Mouse (Mus musculus) cerebellum, adult 18-20 months (tissue): ENCODE measurements around the gene Ambra1.

Source experiments
- DNase-seq, 2 experiments: peaks; one replicate each; pipeline ENCODE4 v3.0.0; 2021

Gene Ambra1

DNA sequence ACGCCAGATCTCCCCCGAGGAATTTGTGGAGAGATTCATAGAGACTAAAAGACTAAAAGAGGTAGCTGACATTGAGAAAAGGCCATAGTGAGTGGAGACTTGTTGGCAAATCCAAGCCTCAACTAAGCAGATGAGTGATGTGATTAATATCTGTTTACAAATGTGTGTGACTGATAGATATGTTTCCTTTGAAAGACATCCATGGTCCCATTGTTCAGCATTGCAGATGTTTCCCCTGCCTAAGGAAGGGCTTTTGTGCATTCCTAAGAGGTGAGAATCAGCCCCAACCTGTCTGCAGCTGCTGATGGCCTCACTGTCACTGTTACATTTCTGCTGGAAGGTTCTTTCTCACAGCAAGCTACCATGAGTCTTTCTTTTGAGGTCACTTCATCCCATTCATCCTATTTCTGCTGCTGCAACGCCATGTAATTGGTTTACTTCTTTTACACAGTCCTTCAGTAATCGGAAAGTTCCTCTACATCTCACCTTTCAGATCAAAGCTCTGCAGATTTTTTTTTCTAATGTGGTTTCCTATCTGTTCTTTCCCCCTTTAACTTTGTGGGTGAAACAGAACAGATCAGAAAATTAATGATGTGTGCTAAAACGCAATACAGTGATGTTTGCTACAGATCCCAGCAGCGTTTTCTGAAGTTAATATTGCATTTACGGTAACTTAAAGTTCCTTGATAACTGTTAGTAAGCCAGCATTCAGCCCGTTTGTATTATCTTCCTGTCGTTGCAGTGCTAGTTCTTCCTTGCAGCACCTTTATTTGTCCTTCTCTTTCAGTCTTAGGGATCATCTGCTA lies 146.3 kb downstream of the Ambra1 start:
- DNase-seq: no peak

DNA sequence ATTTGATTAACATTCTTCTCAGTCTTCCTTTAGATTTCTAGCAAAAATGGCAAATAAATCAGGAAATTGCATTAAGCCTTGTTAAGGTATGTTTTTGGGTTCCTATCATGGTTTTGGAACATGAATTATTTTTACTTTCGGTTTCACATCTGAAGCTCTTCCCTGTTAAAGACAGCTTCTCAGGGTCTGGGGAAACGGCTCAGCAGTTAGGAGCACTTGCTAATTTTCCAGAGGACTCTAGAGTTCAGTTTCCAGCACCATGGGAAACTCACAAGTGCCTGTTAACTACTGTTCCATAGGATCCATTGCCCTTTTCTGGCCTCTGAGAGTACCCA lies 146.8 kb downstream of the Ambra1 start:
- no peak for DNase-seq

DNA sequence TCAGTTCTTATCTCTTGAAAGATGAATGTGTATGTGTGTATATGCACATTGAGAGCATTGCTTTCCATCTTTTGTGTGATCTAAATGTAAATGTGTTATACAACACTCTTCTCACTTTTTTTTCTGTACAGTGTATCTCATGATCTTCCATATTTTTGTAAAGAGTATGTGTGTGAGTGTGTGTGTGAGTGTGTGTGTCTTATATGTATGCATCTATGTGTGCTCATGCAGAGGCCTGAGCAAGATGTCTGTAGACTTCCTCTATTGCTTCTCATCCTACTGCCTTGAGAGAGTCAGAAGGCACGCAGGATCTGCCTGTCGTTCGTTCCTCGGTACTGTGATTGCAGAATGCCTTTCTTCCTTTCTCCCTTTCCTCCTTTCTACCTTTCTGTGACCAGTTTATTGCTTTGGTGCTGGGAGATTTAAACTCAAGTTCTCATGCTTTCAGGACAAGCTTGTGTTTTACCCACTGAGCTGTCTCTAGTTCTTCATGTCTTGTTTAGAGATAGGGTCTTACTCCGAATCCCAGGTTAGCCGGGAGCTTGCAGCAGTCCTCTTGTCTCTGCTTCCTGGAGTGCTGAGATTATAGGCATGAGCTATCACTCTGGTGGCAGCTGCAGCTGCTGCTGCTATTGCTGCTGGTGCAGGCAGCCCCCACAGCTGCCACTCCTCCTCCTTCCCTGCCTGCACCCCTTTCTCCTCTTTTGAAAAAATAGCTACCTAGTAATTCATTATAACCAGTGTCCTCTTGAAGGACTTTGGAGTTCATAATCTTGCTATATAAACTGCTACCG lies 148.7 kb downstream of the Ambra1 start:
- DNase-seq: no peak

DNA sequence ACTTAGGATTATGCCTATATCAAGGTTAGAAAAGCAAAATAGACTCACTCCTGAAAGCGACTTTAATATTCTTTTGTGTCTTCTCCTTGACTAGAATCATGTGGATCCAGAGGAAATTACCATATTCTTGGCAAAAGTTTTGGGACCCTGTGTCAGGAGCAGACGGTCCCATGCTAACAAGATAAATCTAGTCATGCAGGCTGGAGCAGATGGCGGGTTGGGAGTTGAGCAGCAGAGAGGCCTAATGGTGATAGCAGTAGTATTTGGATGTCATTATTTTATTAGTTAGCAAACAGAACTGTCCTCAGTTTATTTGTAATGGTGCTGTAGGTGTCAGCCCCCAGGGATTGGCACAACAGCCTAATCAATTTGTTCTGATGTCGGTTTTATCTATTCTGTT lies 154.0 kb downstream of the Ambra1 start:
- DNase-seq: peak in 1 of 2 experiments; percentile 49

DNA sequence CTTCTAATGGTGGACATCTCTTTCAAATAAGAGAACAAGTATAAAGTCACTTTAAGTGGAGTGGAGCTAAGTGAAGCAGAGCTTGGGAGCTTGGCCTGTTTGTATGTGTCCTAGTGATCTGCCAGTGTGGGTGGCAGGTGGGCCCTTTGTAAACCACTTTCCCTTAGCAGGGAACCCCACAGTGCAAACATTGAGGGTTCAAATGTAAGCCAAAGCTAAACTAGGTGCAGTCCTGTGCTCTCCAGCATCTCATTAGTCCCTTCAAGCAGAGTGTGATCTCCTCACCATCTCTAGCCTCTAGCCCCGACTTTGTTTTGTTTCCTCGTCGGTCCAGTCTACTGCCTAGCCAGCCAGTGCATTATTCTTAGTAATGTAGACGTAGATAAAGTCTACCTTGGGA lies 154.7 kb downstream of the Ambra1 start:
- DNase-seq: no peak

DNA sequence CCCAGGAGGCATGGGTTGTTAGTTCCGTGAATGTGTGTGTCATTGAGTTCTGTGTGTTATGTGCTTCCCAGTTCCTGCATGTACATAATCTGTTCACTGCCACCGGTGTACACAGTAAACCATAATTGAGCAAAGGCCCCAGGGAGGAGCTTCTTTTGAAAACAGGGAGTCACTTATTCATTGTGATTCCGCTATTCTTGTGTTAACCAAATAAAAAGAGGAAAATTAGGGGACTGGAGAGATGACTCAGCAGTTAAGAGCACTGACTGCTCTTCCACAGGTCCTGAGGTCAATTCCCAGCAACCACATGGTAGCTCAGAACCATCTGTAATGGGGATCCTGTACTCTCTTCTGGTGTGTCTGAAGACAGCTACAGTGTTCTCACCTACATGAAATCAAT lies 164.8 kb downstream of the Ambra1 start:
- DNase-seq: no peak

DNA sequence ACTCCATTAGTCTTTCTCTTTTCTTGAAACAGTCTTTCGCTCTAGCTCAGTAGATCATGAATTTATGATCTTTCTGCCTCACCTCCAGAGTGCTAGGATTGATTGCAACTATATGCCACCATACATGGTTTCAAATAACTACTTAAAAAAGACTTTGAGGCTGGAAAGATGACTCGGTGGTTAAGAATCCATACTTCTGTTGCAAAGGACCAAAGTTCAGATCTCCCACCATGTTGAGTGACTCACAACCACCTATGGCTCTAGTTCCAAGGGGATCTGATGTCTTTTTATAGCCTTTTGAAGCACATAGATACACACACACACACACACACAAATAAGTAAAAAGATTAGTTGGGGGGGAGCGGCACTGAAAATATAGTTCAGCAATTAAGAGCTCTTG lies 165.5 kb downstream of the Ambra1 start:
- no peak for DNase-seq

DNA sequence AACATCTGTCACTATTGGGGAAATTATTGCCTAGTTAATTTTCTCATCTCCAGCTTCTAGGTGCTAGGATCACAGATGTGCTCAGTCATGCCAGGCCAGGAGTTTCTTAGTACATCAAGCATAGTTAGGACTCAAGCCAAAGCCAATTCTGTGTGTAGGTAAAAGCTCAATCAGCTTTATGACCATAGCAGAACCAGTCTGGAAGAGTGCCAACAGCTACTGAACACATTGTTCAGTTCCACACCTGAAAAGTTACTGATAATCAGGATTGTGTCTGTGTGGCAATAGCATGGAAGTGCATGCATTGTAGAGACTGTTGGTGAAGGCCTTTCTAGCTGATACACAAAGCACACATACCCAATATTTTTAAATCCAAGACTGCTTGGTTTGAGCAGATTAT lies 168.0 kb downstream of the Ambra1 start:
- no peak for DNase-seq

DNA sequence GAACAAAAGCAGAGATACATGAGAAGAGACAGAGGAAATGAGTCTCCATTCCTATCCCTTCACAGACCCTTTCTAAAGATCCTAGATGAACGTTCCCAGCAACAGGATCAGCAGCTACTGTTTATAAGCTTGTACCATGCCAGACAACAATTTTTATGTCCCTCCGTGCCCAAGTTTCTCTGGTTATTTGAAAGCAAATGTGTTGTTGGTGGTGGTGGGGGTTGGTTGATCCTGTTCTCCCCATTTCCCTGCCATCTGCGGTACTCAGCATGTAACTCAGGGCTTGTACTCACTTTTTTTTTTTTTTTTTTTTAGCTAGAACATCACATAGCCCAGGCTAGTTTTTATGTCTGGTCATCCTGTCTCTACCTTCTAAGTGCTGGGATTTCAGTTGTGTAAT lies 169.2 kb downstream of the Ambra1 start:
- DNase-seq: peak in 1 of 2 experiments; percentile 24

DNA sequence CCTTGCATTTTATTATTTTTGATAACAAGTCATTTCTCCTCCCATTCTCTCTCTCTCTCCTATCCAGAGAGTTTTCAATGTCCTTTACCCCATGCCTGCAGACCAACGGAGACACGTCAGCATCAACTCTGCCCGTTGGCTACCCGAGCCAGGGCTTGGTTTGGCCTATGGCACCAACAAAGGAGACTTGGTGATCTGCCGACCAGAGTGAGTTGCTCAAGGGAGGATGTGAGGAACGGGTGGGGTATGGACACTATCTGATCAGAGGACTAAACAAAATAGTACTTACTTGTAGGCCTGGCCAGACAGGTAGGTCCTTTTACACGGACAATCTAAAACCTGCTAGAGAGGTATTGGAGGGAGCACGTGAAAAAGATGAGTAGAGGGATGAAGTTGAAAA lies 170.5 kb downstream of the Ambra1 start:
- no peak for DNase-seq

DNA sequence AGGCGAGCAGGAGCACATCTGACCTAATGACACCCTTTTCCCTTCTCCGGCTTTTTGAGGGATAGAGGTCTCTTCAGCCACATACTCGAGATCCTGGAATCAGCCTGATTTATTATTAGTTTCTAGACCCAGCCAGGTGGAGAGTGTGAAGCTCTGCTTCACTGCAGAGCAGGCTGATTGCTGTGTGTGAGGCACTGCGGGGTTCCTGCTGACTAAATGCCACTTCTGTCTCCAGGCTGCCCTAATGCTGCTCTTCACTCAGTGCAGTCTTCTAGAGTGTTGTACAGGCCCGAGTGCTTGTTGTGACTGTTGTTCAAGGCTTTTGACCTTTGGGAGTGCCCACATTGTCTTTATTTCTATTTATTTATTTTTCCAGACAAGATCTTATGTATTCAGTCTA lies 172.4 kb downstream of the Ambra1 start:
- DNase-seq: peak; percentile 63 to 72

DNA sequence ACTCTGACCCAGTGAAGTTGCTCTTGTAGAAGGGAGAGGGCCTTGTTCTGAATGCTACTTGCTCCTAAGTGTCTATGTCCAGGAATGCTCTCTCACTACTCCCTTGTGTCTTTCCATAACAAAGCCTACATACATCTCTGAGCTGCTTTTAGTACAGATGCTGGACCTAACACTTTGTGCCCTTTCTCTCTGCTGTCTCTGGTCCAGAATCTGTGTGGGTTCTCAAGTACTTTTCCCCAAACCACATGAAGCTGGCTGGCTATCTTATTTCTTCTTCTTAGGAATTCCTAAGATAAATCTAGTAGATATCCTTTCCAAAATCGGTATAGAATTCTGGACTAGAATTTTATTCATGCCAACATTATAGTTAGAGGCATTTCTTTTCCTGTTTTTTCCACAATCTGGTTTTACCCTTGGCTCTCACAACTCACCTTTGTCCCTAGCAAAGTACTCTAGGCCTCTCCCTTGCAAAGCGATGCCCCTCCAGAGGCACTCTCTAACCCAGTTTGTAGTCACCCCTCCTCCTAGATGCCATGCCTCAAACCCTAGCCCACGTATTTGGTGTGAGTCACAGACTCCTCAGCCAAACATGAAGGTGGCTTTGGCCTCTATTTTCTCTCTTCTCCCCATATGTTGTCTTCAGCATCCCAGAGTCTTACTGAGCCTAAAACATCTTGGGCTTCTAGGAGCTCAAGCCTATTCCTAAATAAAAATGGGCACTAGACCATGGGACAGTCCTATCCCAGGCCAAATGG lies 173.4 kb downstream of the Ambra1 start:
- DNase-seq: no peak

DNA sequence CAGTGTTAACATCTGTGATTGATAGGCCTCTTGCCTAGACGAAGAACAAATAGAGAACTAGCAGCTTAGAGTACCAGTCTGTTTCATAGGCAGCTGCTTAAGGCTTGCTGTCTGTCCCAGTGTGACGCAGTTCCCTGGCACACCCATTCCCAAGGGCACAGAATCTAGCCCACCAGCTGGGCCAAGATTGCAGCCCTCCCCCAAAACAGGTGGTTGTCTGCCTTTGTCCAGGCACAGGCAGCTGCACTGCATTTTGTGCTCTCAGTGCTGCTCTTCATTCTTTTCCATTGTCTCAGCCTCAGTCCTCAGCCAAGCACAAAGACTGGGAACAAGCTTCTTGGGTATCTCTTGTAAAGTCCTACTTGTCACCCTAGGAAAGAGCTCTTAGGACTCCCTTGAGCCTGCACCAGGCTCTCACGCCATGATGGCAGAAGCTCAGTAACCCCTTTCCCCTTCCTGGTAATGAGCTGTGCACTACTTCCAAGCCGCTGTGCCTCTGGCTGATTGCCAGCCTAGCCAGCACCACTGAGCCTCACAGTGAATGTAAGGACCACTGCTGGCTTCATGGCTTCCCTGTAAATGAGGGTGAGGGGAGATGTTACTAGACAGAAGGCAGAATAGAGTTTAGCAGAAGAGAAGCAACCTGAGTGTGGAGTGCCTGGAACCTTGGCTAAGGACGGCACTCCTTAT lies 174.8 kb downstream of the Ambra1 start:
- peak in 1 of 2 experiments; percentile 44 for DNase-seq

DNA sequence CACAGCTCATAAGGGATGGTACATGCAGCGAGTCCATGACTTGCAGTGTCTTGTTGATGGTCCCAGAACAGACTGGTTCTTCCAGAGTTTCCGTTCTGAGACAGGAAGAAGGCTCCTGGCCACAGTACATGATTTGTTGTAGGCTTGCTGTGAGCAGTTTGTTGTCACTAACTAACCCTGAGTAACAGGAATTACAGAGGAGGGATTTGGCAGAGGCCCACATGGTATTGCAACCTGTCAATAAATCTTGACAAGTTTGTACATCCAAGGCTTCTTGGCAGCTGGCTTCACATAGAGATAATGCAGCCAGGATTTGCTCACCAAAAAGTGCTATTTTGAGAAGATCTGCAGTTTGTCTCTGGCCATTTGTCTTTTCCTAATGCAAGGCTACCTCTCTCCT lies 176.2 kb downstream of the Ambra1 start:
- no peak for DNase-seq

DNA sequence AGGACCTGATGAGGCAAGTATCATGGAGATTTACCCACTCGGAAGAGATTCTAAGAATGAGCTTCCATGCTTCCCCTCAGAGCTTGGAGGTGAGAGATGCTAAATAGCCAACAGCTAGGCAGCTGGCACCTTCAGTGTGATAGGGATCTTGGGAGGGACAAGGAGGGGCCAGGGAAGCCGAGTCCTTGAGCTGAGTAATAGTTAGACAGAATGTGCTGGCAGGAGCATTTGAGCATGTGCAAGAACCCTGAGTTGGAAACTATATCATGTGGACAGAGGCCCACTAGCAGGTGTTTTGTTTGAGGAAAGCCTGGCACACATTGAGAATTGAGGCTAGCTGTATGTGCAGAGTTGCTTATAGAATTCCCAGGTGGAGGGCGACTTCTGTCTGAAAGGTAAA lies 182.7 kb downstream of the Ambra1 start:
- no peak for DNase-seq

DNA sequence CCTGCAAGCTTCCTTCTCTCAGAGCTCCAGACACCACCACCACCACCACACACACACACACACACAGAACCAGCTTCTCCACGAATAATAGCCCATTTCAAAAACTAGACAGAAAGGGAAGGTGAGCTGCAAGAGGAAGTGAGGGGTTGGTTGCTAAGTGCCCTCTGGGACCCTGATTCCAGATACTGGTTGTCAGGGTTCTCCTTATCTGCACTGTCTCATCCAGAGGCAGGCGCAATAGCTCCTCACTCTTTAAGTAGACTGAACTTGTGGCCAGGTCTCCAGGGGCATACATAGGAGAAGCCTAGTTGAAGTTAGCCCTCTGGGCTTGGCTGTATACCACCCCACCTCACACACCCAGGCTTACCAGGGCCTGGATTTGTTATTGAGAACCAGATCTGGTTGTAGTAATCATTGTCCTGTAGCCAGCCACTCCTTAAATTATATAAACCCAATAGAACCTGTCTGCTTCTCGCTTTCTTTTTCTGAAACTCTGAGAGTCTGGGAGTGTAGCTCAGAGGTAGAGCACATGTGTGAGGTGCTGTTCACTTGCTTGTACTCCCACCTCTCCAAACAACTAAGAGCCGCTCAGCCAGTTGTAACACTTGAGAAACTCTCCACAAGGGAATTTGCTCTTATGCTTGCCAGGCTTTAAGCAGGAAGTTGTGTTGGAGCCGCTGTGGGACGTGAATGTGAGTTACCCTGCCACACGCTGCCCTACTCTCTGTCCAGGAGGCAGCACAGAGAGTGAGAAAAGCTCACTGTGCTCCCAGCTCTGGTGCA lies 183.6 kb downstream of the Ambra1 start:
- DNase-seq: no peak

DNA sequence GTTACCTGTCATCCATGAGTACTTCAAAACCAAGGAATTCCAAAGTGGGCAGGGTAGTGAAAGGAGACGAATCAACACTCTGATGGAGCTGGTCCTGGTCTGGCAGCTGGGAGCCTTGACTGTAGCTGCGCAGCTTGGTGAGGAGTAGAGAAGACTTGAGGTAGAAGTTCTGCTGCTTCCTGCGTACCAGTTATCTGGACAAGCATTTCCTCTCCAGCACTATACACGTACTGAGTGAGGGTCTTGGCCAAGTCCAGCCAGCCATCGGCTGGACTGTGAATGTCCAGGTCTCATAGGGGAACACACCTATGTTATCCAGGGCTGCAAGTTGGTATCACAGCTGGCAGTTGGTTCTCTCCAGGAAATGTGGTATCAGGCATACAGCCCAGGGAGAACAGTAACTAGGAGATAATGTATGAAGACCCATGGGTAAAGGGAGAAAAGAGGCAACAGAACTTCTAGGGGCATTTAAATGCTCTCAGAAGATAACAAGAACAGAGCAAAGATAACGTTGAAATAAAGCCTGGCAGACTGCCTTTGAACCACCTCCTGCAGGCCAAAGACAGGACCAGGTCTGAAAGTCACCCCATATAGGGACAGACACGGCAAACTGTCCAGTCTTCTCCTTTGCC lies 186.5 kb downstream of the Ambra1 start:
- no peak for DNase-seq

DNA sequence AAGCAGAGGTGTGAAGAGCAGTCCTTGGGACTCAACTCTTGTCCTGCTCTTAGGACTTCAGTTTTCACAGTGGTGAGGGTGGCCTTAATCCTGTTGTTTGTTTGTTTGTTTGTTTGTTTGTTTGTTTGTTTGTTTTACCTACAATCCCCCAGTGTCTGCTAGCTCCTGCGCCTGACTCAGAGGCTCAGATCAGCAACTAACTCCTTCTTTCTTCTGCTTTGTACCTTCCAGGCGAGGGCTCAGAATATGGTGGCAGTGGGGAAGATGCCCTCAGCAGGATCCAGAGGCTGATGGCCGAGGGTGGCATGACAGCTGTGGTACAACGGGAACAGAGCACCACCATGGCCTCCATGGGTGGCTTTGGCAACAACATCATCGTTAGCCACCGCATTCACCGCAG lies 187.2 kb downstream of the Ambra1 start:
- DNase-seq: no peak

DNA sequence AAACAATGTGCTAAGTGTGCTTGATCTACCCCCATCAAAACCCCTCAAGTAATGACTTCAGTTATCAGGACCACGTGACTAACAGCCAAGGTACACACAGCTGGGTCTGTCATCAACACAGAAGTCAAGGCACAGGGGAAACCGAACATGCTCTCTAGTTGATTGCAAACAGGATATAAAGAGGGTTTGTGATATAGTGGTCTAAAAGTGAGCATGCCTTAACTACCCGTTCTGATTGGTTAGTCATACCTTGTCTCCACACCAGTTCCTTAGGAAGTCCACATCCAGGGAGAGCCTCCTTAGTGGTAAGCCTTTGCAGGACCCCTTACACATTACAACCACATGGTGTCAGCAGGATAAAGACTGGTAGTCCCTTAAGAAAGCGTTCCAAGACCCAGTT lies 190.2 kb downstream of the Ambra1 start:
- no peak for DNase-seq

DNA sequence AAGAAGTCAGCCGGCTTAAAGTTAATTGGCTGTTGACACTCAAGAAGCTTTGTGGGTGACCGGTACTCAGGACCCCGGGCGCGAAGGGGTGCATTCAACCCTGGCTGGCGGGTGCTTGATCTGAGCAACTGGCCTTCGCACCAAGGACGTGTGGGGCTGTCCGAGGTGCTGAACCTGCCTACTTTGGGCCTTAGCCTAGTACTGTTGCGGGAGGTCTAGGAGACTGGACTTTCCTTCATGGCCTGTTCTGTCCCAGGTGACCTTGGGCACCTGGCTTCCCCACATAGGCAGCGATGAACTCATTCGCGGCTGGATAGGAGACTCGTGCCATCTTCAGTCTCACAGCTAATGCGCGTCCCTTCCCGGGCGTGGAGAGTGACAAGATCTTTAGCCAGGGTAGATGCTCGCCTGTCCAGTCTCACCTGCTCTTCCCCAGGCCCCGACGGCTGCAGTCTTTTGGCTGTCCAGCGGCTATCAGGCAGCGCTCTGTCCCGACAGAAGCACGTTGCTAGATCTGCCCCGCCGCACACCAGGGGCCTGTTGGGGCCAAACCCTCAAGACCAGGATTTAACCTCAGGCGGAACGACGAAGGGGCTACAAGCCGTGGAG lies 191.4 kb downstream of the Ambra1 start:
- no peak for DNase-seq
